Mouse (Mus musculus) liver, embryonic 13.5 days (tissue): ENCODE measurements around the gene Fam71d. TPM values are rescaled to one million over a fixed set of nuclear protein-coding genes. Genes with fewer than 3 reads are reported as not detected.
A peak's percentile ranks its signal among the peaks of the same experiment; 100 is the strongest.

Experiments
- ATAC-seq: fragments of 200-750 bp; cut with Nextera tagmentation; 2 replicates; pipeline ENCODE4 v1.8.0; 2017; ENCODE audit warnings: low read depth, mild to moderate bottlenecking, moderate number of reproducible peaks, moderate library complexity
- DNase-seq: peaks from one replicate; pipeline ENCODE4 v3.0.0; 2022
- H3K27ac ChIP-seq: fragments of 300-500 bp; sonication (generic); 2 replicates; pipeline ENCODE4 v1.5.1; 2015; ENCODE audit warnings: moderate library complexity, mild to moderate bottlenecking, inconsistent platforms
- H3K27me3 ChIP-seq: fragments of 300-500 bp; sonication (generic); 2 replicates; pipeline ENCODE4 v1.6.1; 2015; ENCODE audit warnings: mild to moderate bottlenecking, inconsistent platforms
- H3K36me3 ChIP-seq: fragments of 300-500 bp; sonication (generic); 2 replicates; pipeline ENCODE4 v1.6.1; 2015; ENCODE audit warnings: mild to moderate bottlenecking, inconsistent platforms
- H3K4me1 ChIP-seq: fragments of 300-500 bp; sonication (generic); replicated peaks from 2 replicates; pipeline ENCODE4 v1.6.1; 2015; ENCODE audit warnings: inconsistent platforms
- H3K4me2 ChIP-seq: fragments of 300-500 bp; sonication (generic); 2 replicates; pipeline ENCODE4 v1.6.1; 2015; ENCODE audit warnings: inconsistent platforms, mild to moderate bottlenecking, moderate library complexity
- H3K4me3 ChIP-seq: fragments of 300-500 bp; sonication (generic); replicated peaks from 2 replicates; pipeline ENCODE4 v1.5.1; 2015; ENCODE audit warnings: mild to moderate bottlenecking, inconsistent platforms
- H3K9ac ChIP-seq: fragments of 300-500 bp; sonication (generic); 2 replicates; pipeline ENCODE4 v1.6.1; 2015; ENCODE audit warnings: mild to moderate bottlenecking, inconsistent platforms
- H3K9me3 ChIP-seq: fragments of 300-500 bp; sonication (generic); replicated peaks from 2 replicates; pipeline ENCODE4 v1.6.1; 2016; ENCODE audit warnings: inconsistent platforms
- WGBS: fragments of 180-500 bp; shearing (Covaris S2); methylation state at CpG from one replicate; pipeline ENCODE4 v1.1.7; 2015; ENCODE audit not compliant: insufficient replicate concordance; 5-methylcytosine and 5-hydroxymethylcytosine counted together
- polyA plus RNA-seq: library from polyadenylated mRNA; unstranded; fragments of >200 nt; fragmentation: Nextera tagmentation; extraction: Ambion mirVana; gene quantifications from 2 replicates; pipeline ENCODE4 v1.2.1, GENCODE M21; 2015

Gene Fam71d
- not detected in 2 replicates for polyA plus RNA-seq

GRCm38 (mm10) chr12:78691325-78691724, at the start of gene Fam71d:
Gene Fam71d (plus strand): TSS chr12:78691535.
- ATAC-seq (no peak), DNase-seq (no peak)
- no peaks in the 10 kb centered on the region for H3K4me1 ChIP-seq
- no peaks in the 10 kb centered on the region for H3K27me3 ChIP-seq
- H3K4me3 ChIP-seq = no peak within 1 kb of the TSS
- no peaks in the 10 kb centered on the region for H3K9me3 ChIP-seq
- H3K4me2 ChIP-seq = no peak within 1 kb of the TSS
- no peaks in the 10 kb centered on the region for H3K36me3 ChIP-seq
- no peak within 1 kb of the TSS for H3K9ac ChIP-seq
- WGBS = 32% methylated on average over 1 of the region's 1 CpGs
- no peak within 1 kb of the TSS for H3K27ac ChIP-seq

- Histone ChIP-seq H3K27me3 (no peaks in the 10 kb centered on the region), H3K4me1 (no peaks in the 10 kb centered on the region), H3K9me3 (no peaks in the 10 kb centered on the region), H3K9ac (no peak overlapping the region), H3K36me3 (no peaks in the 10 kb centered on the region), H3K4me2 (no peak overlapping the region), H3K4me3 (no peak overlapping the region), H3K27ac (no peak overlapping the region)
- WGBS = 82% methylated on average over 2 of the region's 2 CpGs
- ATAC-seq = no peak
- no peak for DNase-seq
Observed at GRCm38 (mm10) chr12:78643691-78644090, 47.6 kb upstream of the Fam71d start.

- DNase-seq = no peak
- 51% methylated on average over 1 of the region's 1 CpGs for WGBS
- no peak for ATAC-seq
- H3K4me2 ChIP-seq = no peak overlapping the region
- H3K36me3 ChIP-seq = no peaks in the 10 kb centered on the region
- no peaks in the 10 kb centered on the region for H3K27me3 ChIP-seq
- H3K4me3 ChIP-seq = no peak overlapping the region
- H3K9ac ChIP-seq = no peak overlapping the region
- H3K27ac ChIP-seq = no peak overlapping the region
- no peaks in the 10 kb centered on the region for H3K9me3 ChIP-seq
- H3K4me1 ChIP-seq = no peaks in the 10 kb centered on the region
Observed at GRCm38 (mm10) chr12:78645282-78645681, 46.1 kb upstream of the Fam71d start.

- peaks cover 8% of the 10 kb centered on the region for H3K4me1 ChIP-seq
- no peaks in the 10 kb centered on the region for H3K9me3 ChIP-seq
- no peaks in the 10 kb centered on the region for H3K36me3 ChIP-seq
- no peak overlapping the region for H3K9ac ChIP-seq
- H3K4me3 ChIP-seq = no peak overlapping the region
- H3K27me3 ChIP-seq = no peaks in the 10 kb centered on the region
- no peak for DNase-seq
- no peak overlapping the region for H3K4me2 ChIP-seq
- ATAC-seq = peak; percentile 79
- WGBS = 17% methylated on average over 2 of the region's 2 CpGs
- H3K27ac ChIP-seq = no peak overlapping the region
Observed at GRCm38 (mm10) chr12:78659718-78660304, 31.5 kb upstream of the Fam71d start.

- H3K4me2 ChIP-seq = no peak overlapping the region
- H3K9me3 ChIP-seq = no peaks in the 10 kb centered on the region
- H3K9ac ChIP-seq = no peak overlapping the region
- no peak for DNase-seq
- ATAC-seq = peak; percentile 71
- WGBS = 59% methylated on average over 5 of the region's 5 CpGs
- H3K36me3 ChIP-seq = no peaks in the 10 kb centered on the region
- no peaks in the 10 kb centered on the region for H3K27me3 ChIP-seq
- peaks cover 7% of the 10 kb centered on the region for H3K4me1 ChIP-seq
- no peak overlapping the region for H3K4me3 ChIP-seq
- H3K27ac ChIP-seq = no peak overlapping the region
Observed at GRCm38 (mm10) chr12:78678101-78678806, 13.1 kb upstream of the Fam71d start.

GRCm38 (mm10) chr12:78678807-78679189, 12.5 kb upstream of the Fam71d start:
- no peak overlapping the region for H3K4me3 ChIP-seq
- H3K9ac ChIP-seq = no peak overlapping the region
- DNase-seq (no peak), ATAC-seq (no peak; the same call in 1 of the 2 replicates)
- peaks cover 7% of the 10 kb centered on the region for H3K4me1 ChIP-seq
- no peaks in the 10 kb centered on the region for H3K36me3 ChIP-seq
- H3K27me3 ChIP-seq = no peaks in the 10 kb centered on the region
- WGBS = 55% methylated on average over 2 of the region's 2 CpGs
- no peak overlapping the region for H3K4me2 ChIP-seq
- H3K27ac ChIP-seq = no peak overlapping the region
- no peaks in the 10 kb centered on the region for H3K9me3 ChIP-seq

- Histone ChIP-seq H3K4me1 (peaks cover 7% of the 10 kb centered on the region), H3K36me3 (no peaks in the 10 kb centered on the region), H3K9me3 (no peaks in the 10 kb centered on the region), H3K27me3 (no peaks in the 10 kb centered on the region), H3K4me2 (no peak overlapping the region), H3K9ac (no peak overlapping the region), H3K27ac (no peak overlapping the region), H3K4me3 (no peak overlapping the region)
- ATAC-seq = no peak
- no peak for DNase-seq
- 67% methylated on average over 2 of the region's 2 CpGs for WGBS
Observed at GRCm38 (mm10) chr12:78681048-78681447, 10.3 kb upstream of the Fam71d start.

GRCm38 (mm10) chr12:78682279-78682678, 9.1 kb upstream of the Fam71d start:
- Histone ChIP-seq H3K9me3 (no peaks in the 10 kb centered on the region), H3K27me3 (no peaks in the 10 kb centered on the region), H3K4me3 (no peak overlapping the region), H3K4me2 (no peak overlapping the region), H3K4me1 (peaks cover 7% of the 10 kb centered on the region), H3K9ac (no peak overlapping the region), H3K36me3 (no peaks in the 10 kb centered on the region), H3K27ac (no peak overlapping the region)
- DNase-seq (no peak), ATAC-seq (no peak)
- WGBS = 67% methylated on average over 4 of the region's 4 CpGs

GRCm38 (mm10) chr12:78685669-78686215, 5.6 kb upstream of the Fam71d start:
- no peak for DNase-seq
- WGBS = 28% methylated on average over 1 of the region's 1 CpGs
- H3K9ac ChIP-seq = no peak overlapping the region

GRCm38 (mm10) chr12:78688876-78689275, 2.5 kb upstream of the Fam71d start:
- no peak for DNase-seq
- no peak for ATAC-seq
- Histone ChIP-seq H3K4me2 (no peak overlapping the region), H3K4me1 (no peaks in the 10 kb centered on the region), H3K4me3 (no peak overlapping the region), H3K36me3 (no peaks in the 10 kb centered on the region), H3K27me3 (no peaks in the 10 kb centered on the region), H3K9me3 (no peaks in the 10 kb centered on the region), H3K9ac (no peak overlapping the region), H3K27ac (no peak overlapping the region)
- WGBS = 68% methylated on average over 5 of the region's 5 CpGs

More at GRCm38 (mm10) chr12:78685669-78686215, 5.6 kb upstream of the Fam71d start:
- H3K36me3 ChIP-seq = no peaks in the 10 kb centered on the region
- H3K4me1 ChIP-seq = no peaks in the 10 kb centered on the region
- no peaks in the 10 kb centered on the region for H3K27me3 ChIP-seq
- ATAC-seq = 0 out of 2 replicates have a peak, but pooled peaks have one; percentile 18
- no peaks in the 10 kb centered on the region for H3K9me3 ChIP-seq
- H3K4me2 ChIP-seq = no peak overlapping the region
- no peak overlapping the region for H3K27ac ChIP-seq
- no peak overlapping the region for H3K4me3 ChIP-seq

GRCm38 (mm10) chr12:78693281-78693680, 1.9 kb downstream of the Fam71d start:
- ATAC-seq (no peak), DNase-seq (no peak)
- Histone ChIP-seq H3K27ac (no peak overlapping the region), H3K4me1 (no peaks in the 10 kb centered on the region), H3K27me3 (no peaks in the 10 kb centered on the region), H3K36me3 (no peaks in the 10 kb centered on the region), H3K9ac (no peak overlapping the region), H3K4me3 (no peak overlapping the region), H3K9me3 (no peaks in the 10 kb centered on the region), H3K4me2 (no peak overlapping the region)
- 66% methylated on average over 2 of the region's 2 CpGs for WGBS
